Mouse (Mus musculus) Patski (cell line): ENCODE results near the gene Arhgdib. TPM values are rescaled to one million over a fixed set of nuclear protein-coding genes. Genes with fewer than 3 reads are reported as not detected.

ENCODE experiments used
- ATAC-seq: fragments of 100-300 bp; one replicate; pipeline ENCODE4 v1.8.0; 2021
- CTCF ChIA-PET: fragments of 350-600 bp; sonication (Branson Sonifier 250); formaldehyde crosslinking; loops from one replicate; lab custom pipeline; 2022; ENCODE audit warnings: inconsistent platforms; lab: Charles Lee
- POLR2A ChIA-PET: fragments of 350-600 bp; sonication (Branson Sonifier 250); formaldehyde crosslinking; loops from one replicate; lab custom pipeline; 2022; ENCODE audit warnings: antibody characterized with exemption, inconsistent platforms; lab: Charles Lee
- DNase-seq: peaks from one replicate; pipeline ENCODE4 v3.0.0-alpha.2; 2011; ENCODE audit warnings: low read depth, low spot score
- H3K27me3 ChIP-seq: fragments of 371-371 bp; one replicate; pipeline ENCODE4 v1.5.1; 2021
- CTCF ChIP-seq: fragments of 100-300 bp; IDR thresholded peaks from one replicate; pipeline ENCODE4 v1.5.1; 2021
- in situ Hi-C: fragments of 300-500 bp; cut with MboI; formaldehyde crosslinking; loops from 3 replicates; pipeline ENCODE4 v1.11.1; 2018; ENCODE audit warnings: low pct_unique_long_range_greater_than_20kb, mixed read lengths
- polyA plus RNA-seq: library from polyadenylated mRNA; unstranded; gene quantifications from one replicate; pipeline ENCODE4 v1.2.3, GENCODE M21; 2021

Arhgdib gene
- polyA plus RNA-seq, 1 experiment from 2014 or later, result 11.6 TPM

DNA sequence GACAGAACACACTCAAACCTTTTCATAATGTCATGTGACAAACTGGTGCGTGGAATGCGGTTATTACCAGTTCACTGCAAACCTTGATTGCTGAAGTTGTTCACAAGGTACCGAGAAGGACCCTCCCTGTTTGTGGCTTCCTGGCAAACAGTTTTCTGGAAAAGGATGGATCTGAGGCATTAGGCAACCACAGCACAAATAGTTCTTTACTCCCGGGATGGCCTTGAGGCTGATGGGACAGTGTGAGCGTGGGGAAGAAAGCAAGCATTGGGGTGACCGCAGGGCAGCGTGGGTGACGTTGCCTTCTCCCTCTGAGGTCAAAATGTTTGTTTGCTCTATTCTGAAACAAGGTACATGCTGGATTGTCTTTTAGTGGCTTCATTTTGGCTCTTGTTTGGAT, 13.0 kb upstream of the Arhgdib start:
- no peak for TF ChIP-seq CTCF

DNA sequence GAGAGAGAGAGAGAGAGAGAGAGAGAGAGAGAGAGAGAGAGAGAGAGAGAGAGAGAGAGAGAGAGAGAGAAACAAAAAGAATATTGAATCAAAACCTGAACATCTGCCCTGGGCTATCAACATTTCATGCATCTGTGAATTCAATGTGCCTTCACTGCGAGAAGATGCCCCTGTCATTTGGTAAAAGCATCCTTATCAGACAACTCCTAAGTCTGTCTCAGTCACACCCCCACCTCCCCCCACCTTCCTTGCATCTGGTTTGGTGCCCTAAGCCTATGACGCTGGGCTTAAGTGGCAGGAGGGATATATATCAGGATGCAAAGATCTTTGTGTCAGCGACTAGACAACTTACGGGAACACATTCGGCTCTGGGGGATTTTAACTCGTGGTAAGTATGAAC, 12.5 kb upstream of the Arhgdib start:
- ChIA-PET POLR2A (no interaction called here), CTCF (no interaction called here)
- in situ Hi-C loops, result no loop called here
- no peaks in the 10 kb centered on the region for H3K27me3 ChIP-seq
- no peak for DNase-seq
- no peak for TF ChIP-seq CTCF
- no peak for ATAC-seq

More for the DNA sequence above, 13.0 kb upstream of the Arhgdib start:
- ChIA-PET CTCF (no interaction called here), POLR2A (no interaction called here)
- ATAC-seq (no peak), DNase-seq (no peak)
- H3K27me3 ChIP-seq, result no peaks in the 10 kb centered on the region
- in situ Hi-C loops, result no loop called here

DNA sequence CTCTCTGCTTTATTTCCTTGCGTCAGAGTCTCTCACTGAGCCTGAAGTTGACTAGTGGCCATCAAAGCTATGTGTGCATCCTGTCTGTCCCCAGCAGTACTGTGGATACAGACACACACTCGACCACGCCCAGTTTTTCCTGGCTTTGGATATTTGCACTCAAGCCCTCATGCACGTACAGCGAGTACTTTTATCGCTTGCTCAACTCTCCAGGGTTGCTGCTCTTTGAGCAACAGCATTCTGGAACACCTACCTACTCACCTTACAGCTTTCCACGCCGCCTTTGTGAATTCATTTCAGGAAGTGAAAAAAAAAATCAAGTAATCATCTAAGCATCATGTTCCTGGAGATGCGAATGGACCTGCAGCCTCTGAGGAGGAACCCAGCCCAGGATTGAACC, 11.2 kb upstream of the Arhgdib start:
- in situ Hi-C loops, result no loop called here
- POLR2A ChIA-PET, result no interaction called here
- DNase-seq, result no peak
- CTCF ChIA-PET, result interaction anchor here (1.4 kb wide), 1 partner anchor 12 kb away, joined by 4 read pairs; no protein-coding TSS in a partner anchor
- H3K27me3 ChIP-seq, result no peaks in the 10 kb centered on the region
- ATAC-seq, result no peak
- no peak for TF ChIP-seq CTCF

DNA sequence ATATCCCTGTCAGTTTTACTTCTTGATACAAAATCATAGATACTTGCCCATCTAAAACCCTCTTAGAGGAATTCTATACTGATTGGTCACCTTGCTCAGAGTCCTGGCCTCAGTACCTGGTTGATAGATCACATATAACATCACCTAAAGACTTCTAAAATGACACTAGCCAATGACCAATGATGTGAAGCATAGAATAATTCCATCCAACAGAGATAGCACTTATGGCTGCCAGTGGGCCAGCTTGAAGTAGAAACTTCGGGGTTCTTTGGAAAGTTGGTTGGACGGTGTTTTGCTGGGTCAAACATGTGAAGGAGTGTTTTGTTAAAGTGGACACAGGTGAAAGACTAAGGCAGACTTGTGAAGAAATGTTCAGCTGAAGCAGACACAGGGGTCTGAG, 8.5 kb upstream of the Arhgdib start:
- ChIA-PET CTCF (no interaction called here), POLR2A (no interaction called here)
- TF ChIP-seq CTCF, result no peak
- no peak for DNase-seq
- H3K27me3 ChIP-seq, result no peaks in the 10 kb centered on the region
- in situ Hi-C loops, result no loop called here
- ATAC-seq, result no peak

DNA sequence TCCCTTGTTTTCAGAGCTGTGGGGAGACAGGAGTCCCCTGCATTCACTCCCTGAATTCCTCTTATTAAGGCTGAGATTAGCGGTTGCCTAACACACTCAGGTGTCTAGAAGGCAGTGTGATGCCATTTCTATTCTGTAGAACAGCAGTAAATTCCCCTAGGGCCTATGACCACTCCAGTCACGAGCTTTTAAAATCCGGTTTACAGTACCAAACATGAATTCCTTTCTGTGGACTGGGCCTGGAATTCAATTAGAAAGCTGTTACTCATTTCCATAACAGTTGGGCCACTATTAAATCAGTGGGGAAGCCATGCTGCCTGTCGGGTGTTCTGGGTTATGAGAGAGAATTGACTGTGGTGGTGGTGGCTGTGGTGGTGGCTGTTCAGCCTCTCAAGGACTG, 6.0 kb upstream of the Arhgdib start:
- peak; percentile 95 for ATAC-seq
- H3K27me3 ChIP-seq, result no peaks in the 10 kb centered on the region
- no peak for TF ChIP-seq CTCF
- POLR2A ChIA-PET, result interaction anchor here (0.8 kb wide), 1 partner anchor 12 kb away, joined by 3 read pairs; no protein-coding TSS in a partner anchor
- CTCF ChIA-PET, result interaction anchor here (0.8 to 1.8 kb wide), 2 partner anchors 11 to 16 kb away, joined by 4 to 6 read pairs; no protein-coding TSS in a partner anchor
- in situ Hi-C loops, result no loop called here
- DNase-seq, result peak; percentile 71

DNA sequence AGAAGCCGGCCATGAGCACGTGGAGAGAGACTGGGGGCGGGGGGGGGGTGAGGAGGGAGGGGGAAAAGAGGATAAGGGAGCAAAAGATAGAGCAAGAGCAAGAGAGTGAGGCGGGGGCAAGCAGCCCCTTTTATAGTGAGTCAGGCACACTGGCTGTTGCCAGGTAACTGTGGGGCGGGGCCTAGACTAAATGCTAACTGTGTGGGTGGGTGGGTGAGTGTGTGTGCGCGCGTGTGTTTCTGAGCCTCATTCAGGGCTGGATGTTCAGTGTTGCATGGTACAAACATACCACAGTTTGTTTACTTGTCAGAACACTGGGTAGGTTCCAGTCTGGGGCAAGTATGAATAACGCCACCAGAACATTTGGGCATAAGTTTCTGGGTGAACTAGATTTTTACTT, 5.2 kb upstream of the Arhgdib start:
- no peak for TF ChIP-seq CTCF
- in situ Hi-C loops, result no loop called here
- CTCF ChIA-PET, result interaction anchor here (1.8 kb wide), 1 partner anchor 12 kb away, joined by 6 read pairs; no protein-coding TSS in a partner anchor
- DNase-seq, result no peak
- no peaks in the 10 kb centered on the region for H3K27me3 ChIP-seq
- POLR2A ChIA-PET, result no interaction called here
- ATAC-seq, result no peak

DNA sequence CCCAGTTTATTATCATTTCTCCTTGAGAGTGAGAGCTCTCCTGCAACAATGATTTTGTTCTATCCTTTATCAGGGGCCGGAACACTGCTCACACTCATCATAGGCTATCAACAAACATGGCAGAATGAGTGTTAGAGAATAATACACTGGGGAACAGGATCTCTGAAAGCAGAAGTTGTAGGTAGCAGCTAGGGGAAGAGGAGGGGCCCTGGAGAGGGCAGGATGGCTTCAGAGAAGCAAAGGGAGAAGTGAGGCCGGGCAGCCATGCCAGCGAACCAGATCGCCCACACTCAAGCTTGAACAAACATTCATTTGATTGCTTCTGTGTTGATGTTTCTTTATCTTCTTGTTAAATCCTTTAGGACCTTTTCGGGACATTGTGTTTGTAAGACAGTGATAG, 4.5 kb upstream of the Arhgdib start:
- in situ Hi-C loops, result no loop called here
- ChIA-PET POLR2A (no interaction called here), CTCF (no interaction called here)
- no peaks in the 10 kb centered on the region for H3K27me3 ChIP-seq
- no peak for TF ChIP-seq CTCF
- DNase-seq (no peak), ATAC-seq (no peak)

DNA sequence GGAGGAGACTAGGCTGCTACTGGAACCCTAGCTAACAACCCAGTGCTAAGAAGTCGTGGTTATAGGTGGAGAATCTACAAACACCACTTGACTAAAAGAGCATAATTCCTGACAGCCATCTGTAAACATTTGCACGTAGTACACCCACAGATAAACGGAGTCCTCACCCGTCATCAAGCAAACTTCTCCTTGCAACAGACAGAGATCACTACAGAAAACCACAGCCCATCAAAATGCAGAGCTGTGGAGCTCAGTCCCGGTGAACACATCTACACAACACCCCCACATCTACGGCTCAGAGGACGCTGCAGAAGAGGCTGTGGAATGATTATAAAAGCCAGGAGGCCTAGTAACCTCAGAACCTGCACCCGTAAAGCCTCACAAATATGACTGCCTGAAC, 2.8 kb upstream of the Arhgdib start:
- ATAC-seq (no peak), DNase-seq (no peak)
- H3K27me3 ChIP-seq, result no peaks in the 10 kb centered on the region
- ChIA-PET CTCF (interaction anchor here (1.1 to 6.8 kb wide), 3 partner anchors 13 to 57 kb away, joined by 3 to 33 read pairs (median 5); no protein-coding TSS in a partner anchor), POLR2A (no interaction called here)
- TF ChIP-seq CTCF, result no peak
- in situ Hi-C loops, result no loop called here

DNA sequence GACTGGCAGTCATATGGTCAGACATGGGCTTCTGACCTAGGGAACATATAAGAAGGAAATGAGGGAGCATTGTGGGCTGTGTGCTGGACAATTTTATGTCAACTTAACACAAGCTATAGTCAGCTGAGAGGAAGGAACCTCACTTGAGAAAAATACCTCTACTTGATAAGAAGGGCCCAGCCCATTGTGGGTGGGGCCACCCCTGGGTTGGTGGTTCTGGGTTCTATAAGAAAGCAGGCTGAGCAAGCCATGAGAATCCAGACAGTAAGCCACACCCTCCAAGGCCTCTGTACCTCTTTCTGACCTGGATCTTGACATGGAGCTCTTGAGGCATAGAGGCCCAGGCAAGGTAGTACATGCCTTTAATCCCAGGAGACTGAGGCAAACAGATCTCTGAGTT, 1.7 kb upstream of the Arhgdib start:
- POLR2A ChIA-PET, result interaction anchor here (0.5 kb wide), 1 partner anchor 12 kb away, joined by 3 read pairs; no protein-coding TSS in a partner anchor

DNA sequence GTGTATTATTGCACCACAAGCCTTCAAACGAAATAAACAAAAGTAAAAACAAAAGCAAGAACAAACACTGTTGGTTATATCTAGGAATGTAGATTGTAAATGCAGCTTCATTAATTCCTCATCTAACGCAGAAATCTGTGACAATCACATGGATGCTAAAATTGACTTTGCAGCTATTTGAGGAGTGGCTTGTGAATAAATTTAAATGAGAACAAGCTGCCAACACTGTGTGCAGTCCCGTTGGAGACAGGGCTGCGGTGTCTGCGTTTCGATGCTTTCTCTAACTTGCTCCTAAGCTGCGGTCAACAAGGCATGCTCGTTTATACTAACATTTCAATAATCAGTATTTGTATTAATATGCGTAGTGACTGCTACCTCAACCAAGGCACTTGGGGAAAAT, 581 bp upstream of the Arhgdib start:
- CTCF ChIA-PET, result interaction anchor here (1.1 to 6.8 kb wide), 2 partner anchors 11 to 15 kb away, joined by 4 to 33 read pairs; no protein-coding TSS in a partner anchor
- DNase-seq (no peak), ATAC-seq (no peak)
- in situ Hi-C loops, result no loop called here
- no peak for TF ChIP-seq CTCF
- no peaks in the 10 kb centered on the region for H3K27me3 ChIP-seq
- POLR2A ChIA-PET, result no interaction called here

More for the DNA sequence above, 1.7 kb upstream of the Arhgdib start:
- no peaks in the 10 kb centered on the region for H3K27me3 ChIP-seq
- in situ Hi-C loops, result no loop called here
- TF ChIP-seq CTCF, result no peak
- no peak for DNase-seq
- no peak for ATAC-seq
- CTCF ChIA-PET, result interaction anchor here (1.1 to 6.8 kb wide), 3 partner anchors 12 to 56 kb away, joined by 3 to 33 read pairs (median 5); no protein-coding TSS in a partner anchor

DNA sequence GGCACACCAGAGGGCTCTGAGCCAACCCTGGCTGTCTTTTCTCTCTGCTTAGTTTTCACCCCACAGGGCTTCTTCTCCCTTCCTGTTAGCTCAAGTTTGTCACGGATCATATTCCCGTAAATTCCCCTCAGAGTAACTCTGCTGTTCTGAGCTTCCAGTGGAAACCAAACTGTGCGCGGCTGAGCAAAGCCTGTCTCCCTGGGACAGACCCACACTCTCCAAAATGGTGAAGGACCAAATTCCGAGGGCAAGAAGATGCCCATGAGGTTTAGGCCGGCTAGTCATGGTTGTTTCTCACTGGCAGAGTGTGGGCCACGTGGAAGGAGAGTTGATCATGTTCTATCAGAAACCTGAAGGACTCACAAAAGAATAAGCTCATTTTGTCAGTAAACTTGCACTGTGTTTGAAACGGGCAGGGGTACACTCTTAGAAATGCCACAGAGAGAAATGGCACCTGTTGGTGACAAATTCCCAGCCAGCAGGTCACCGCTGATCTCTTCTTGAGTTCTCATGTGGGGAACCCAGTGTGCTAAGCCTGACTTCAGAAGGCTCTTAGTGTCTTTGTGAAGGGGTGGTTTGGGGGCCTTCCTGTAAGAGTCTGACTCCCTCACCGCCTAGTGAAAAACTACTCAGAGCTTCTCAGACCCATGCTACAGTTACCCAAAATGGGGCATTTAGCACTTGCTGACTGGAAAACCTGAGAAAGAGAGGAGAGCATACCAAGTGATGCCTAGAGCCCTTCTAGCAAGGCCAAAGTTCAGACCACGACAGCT, 1.3 kb downstream of the Arhgdib start:
- in situ Hi-C loops, result no loop called here
- CTCF ChIA-PET, result interaction anchor here (1.0 to 6.8 kb wide), 5 partner anchors 9 to 135 kb away, joined by 3 to 33 read pairs (median 4); no protein-coding TSS in a partner anchor
- DNase-seq (no peak), ATAC-seq (peak; percentile 23)
- POLR2A ChIA-PET, result interaction anchor here (0.9 kb wide), 1 partner anchor 137 kb away, joined by 3 read pairs; no protein-coding TSS in a partner anchor
- TF ChIP-seq CTCF, result no peak
- no peaks in the 10 kb centered on the region for H3K27me3 ChIP-seq
